17 mouse cellular contexts compared by ENCODE assay signal in genomic region chr3:147841357-147841756, GRCm38 (mm10).
"Had no signal": no experiment of that assay in that cellular context is flagged by ENCODE, and none has a peak within 500 bp of the region (broad histone marks: within the 10 kb centered on the region; RNA-seq: fewer than 3 reads in every experiment).

No protein-coding gene starts in this region.

- H3K4me1 ChIP-seq: lung, embryonic 15.5 days; megakaryocyte, embryonic 14.5 days; midbrain, embryonic 13.5 days; midbrain, embryonic 15.5 days; neural tube, embryonic 13.5 days; neural tube, embryonic 15.5 days; stomach, embryonic 15.5 days had no signal

- H3K27ac ChIP-seq: lung, embryonic 15.5 days; macrophage; midbrain, embryonic 13.5 days; midbrain, embryonic 15.5 days; neural tube, embryonic 13.5 days; neural tube, embryonic 15.5 days; stomach, embryonic 15.5 days; stomach, postnatal 0 days had no signal

- H3K27me3 ChIP-seq: lung, embryonic 15.5 days; megakaryocyte, embryonic 14.5 days; midbrain, embryonic 13.5 days; midbrain, embryonic 15.5 days; neural tube, embryonic 13.5 days; neural tube, embryonic 15.5 days; stomach, embryonic 15.5 days had no signal

- H3K9me3 ChIP-seq: lung, embryonic 15.5 days; midbrain, embryonic 13.5 days; midbrain, embryonic 15.5 days; neural tube, embryonic 13.5 days; neural tube, embryonic 15.5 days; stomach, embryonic 15.5 days had no signal

- H3K4me3 ChIP-seq: lung, embryonic 15.5 days; megakaryocyte, embryonic 14.5 days; midbrain, embryonic 13.5 days; midbrain, embryonic 15.5 days; myocyte; neural tube, embryonic 13.5 days; neural tube, embryonic 15.5 days; stomach, embryonic 15.5 days had no signal

- H3K9ac ChIP-seq: lung, embryonic 15.5 days; midbrain, embryonic 13.5 days; midbrain, embryonic 15.5 days; neural tube, embryonic 13.5 days; neural tube, embryonic 15.5 days; stomach, embryonic 15.5 days had no signal

- H3K36me3 ChIP-seq: lung, embryonic 15.5 days; midbrain, embryonic 13.5 days; midbrain, embryonic 15.5 days; neural tube, embryonic 13.5 days; neural tube, embryonic 15.5 days; stomach, embryonic 15.5 days had no signal

- DNase-seq: lung, adult 2 months; lung, postnatal 14 days; lung, postnatal 36 days; right cerebral cortex, postnatal 14 days; thymus, adult 2 months; thymus, postnatal 25 days; thymus, postnatal 4 days had no signal
